Mouse (Mus musculus): ENCODE data around the gene Cdh1.
"Not testable (repeated sequence)": the region's sequence is repeated elsewhere in the genome, so short reads cannot be mapped to it uniquely, and the experiment has no call there.

Cdh1 gene

GRCm38 (mm10) chr8:106588443-106589431 is 14.4 kb upstream of the Cdh1 start:
- no peak for ATAC-seq (ENCODE audit: insufficient number of reproducible peaks, low FRiP score, low TSS enrichment)

DNA sequence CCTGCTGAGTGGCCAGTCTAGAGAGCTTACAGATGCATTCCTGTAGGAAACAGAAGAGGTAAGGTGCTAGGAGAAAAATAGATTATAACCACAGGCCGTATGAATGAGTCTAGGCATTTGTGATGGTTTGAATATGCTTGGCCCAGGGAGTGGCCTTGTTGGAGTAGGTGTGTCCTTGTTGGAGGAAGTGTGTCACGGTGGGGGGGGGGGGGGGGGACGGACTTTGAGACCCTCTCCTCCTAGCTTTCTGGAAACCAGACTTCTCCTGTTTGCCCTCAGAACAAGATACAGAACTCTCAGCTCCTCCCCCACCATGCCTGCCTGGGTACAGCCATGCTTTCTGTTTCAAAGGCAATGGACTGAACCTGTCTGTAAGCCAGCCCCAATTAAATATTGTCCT is 10.7 kb upstream of the Cdh1 start:
- ATAC-seq (ENCODE audit: insufficient number of reproducible peaks, low FRiP score, low TSS enrichment), result no peak

GRCm38 (mm10) chr8:106595623-106596022 is 7.5 kb upstream of the Cdh1 start:
- ATAC-seq (ENCODE audit: insufficient number of reproducible peaks, low FRiP score, low TSS enrichment), result not testable (repeated sequence)

DNA sequence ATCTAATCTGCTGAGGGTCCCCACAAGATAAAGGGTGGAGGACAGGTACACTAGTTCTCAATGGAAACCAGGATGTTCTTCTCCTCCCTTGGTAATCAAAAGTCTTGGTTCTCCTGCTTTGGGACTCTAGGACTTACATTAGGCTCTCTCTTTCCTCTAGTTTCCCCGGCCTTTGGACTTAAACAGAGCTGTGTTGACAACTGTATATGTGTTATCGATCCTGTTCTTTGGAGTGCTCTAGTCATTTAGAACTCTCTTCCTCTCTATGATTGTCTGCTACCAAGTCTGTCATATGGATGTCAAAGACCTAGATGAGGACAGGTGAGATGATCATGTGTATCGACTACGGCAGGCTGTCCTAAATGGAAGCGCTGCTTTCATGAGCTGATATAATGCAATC is 6.1 kb upstream of the Cdh1 start:
- no peak for ATAC-seq (ENCODE audit: insufficient number of reproducible peaks, low FRiP score, low TSS enrichment)

DNA sequence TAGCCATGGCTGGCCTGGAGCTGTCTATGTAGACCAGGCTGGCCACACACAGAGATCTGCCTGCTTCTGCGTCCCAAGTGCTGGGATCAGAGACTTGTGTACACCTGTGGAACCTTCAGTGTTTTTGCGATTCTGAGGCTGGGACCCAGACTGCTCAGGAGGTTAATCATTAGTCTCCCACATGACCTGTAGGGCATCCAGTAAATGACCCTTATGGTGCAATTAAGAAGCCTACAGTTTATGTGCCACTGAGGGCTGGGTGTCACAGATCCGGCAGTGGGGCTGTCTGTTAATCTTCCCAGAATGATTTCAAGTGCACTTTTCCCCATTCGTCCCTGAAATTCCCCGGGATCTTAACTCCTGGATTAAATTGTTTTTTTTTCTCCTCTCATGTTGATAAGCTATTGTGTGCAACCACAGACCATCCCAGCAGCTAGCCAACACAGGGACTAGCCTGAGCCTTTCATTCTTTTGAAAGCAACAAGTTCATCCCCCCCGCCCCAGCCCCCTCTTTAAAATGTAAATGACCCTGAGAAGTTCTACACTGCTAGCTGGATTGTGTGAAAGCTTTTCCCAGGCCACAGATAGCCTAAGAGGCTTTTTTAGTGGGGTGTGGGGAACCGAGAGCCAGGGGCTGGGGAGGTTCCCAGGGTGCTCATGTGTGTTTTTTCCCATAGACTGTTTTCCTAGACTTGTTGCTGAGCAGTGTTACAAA is 3.7 kb upstream of the Cdh1 start:
- no peak for ATAC-seq (ENCODE audit: insufficient number of reproducible peaks, low FRiP score, low TSS enrichment)

DNA sequence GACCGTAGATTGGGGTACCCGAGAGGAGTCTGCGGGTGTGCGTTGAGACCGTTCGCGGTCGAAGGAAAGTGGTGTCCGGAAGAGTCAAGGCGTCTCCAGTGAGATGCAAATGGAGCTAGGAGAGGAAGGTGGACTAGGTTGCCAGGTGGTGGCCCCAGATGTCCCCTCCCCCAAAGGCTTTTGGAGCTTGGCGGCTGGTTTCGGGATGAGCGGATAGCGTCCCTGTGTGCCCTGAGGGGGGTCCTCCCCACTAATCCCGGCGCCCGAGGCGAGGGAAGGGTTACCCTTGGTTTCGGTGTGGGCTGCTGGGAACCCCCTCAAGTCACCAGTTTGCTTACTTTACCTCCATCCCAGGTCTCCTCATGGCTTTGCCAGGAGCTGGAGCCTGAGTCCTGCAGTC is 782 bp downstream of the Cdh1 start:
- peak; percentile 24; the same call in 1 of the 2 replicates for ATAC-seq (ENCODE audit: insufficient number of reproducible peaks, low FRiP score, low TSS enrichment)

DNA sequence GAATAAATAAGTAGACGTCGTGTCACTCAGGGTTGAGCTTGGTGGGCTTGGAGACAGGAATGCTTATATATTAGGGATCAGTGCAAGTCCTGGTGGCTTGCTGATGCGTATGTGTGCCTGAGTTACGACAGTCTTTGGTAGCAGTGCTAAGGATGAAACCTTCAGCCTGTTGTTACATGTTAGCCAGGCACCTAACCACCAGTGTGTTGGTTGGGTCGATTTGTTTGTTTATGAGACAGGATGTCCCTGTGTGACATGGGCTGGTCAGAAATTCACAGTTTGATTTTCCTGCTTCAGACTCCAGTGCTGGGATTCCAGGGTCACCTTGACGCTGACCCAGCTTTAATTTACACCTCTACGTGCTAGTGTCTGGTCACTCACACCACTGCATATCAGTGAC is 2.5 kb downstream of the Cdh1 start:
- ATAC-seq (ENCODE audit: insufficient number of reproducible peaks, low FRiP score, low TSS enrichment), result no peak

DNA sequence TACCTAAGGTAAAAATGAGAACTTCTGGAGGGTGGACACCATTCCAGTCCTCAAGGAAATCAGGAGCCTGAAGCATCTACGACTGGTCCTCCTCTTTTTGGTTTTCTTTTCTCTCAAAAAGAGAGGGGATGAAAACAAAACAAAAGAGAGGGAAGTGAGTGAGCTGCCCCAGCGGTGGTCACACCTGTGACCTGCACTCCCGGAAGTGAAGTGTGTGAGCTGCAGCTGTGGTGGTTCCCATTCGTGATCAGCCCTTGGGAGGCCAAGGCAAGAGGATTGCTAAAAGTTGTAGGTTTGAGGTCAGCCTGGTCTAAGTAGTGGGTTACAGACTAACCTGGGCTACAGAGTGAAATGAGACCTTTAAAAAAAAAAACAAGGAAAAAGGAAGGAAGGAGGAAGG is 3.0 kb downstream of the Cdh1 start:
- no peak for ATAC-seq (ENCODE audit: insufficient number of reproducible peaks, low FRiP score, low TSS enrichment)

GRCm38 (mm10) chr8:106606601-106607145 is 3.5 kb downstream of the Cdh1 start:
- no peak for ATAC-seq (ENCODE audit: insufficient number of reproducible peaks, low FRiP score, low TSS enrichment)

DNA sequence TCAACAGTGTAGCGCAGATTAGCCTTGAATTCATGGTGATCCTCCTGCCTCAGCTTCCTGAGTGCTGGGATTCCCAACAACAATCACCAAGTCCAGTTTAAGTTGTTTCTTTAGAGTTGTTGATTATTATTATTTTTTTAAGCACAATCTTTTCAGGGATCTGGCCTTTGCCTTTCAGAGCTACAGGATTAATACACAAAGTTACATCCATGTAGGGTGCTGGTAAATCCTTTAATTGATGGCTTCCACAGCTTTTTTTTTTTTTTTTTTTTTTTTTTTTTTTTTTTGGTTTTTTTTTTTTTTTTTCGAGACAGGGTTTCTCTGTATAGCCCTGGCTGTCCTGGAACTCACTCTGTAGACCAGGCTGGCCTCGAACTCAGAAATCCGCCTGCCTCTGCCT is 4.6 kb downstream of the Cdh1 start:
- ATAC-seq (ENCODE audit: insufficient number of reproducible peaks, low FRiP score, low TSS enrichment), result not testable (repeated sequence)

DNA sequence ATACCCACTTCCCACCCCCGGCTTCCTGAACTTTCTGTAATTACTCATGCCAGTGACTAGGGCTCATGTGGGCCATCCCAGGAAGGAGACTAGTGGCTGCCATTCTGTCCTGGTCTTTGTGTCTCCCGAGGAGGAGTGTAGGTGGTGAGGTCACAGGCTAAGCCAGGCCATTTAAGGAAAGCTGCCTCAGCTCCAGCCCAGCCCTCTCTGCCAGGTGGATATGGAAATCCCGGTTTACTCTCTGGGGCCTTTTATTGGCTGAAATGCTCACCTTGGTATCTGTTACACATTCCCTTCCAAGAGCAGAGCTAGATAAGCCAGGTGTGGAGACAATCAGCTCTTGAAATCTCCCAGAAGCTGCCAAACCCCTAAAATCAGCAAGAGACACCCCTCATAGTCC is 5.3 kb downstream of the Cdh1 start:
- no peak for ATAC-seq (ENCODE audit: insufficient number of reproducible peaks, low FRiP score, low TSS enrichment)

DNA sequence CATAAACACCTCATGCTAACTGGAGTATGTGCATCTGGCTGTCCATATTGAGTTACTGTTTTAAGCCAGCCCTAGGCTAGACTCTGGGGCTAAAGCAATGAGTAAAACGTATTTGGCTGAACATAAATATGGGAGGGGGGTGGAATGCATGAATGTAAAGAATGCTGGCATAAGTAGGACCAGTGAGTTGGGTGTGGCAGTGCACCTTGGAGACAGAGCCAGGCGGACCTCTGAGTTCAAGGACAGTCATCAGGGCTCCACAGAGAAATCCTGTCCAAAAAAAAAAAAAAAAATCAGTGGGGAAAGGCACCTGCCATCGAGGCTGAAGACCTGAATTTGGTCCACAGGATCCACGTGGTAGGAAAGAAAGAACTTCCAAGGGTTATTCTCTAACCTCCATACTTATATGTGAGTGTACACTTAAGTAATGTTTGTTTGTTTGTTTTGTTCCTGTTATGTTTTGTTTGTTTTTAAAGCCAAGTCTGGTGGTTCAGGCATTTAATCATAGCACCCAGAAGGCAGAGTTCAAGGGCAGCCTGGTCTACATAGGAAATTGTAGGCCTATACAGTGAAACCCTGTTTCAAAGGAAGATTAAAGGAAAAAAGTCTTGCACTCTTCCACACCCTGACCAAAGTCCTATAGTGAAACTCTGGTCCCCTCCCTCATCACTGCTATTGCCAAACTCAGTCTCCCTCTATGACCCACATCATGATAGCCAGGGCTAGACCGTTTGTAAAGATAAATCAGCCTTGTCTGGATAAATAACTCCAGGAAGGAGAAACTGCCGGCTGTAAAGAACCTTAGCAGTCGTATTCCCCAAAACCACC is 6.1 kb downstream of the Cdh1 start:
- no peak for ATAC-seq (ENCODE audit: insufficient number of reproducible peaks, low FRiP score, low TSS enrichment)

DNA sequence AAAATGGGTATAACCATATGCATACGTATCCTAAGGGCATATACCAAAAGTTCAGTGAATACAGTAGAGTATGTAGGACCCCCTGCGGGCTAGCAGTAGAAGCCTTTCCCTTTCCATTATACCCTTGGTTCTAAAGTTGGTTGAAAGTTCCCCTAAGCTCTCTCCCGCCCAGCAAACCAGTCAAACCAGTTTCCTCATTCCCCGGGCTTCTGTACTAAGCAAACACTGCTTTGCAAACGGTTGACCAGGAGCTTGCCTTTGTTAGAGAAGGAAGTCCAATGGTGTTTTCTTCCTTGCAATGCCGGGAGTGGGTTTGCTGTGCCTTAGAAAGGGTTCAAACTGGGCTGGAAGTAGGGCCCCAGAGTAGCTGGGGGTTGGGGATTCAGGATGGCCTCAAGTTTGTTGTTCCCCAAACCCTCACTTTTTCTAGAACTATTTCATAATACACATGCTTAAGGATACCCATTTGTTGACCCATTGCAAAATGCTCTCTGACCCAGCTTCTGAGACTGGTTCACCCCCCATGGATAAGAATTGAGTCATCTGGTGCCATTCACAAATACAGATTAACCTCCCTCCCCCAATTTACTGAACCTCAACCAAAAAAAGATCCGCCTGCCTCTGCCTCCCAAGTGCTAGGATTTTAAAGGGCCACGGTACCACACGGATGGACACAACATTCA is 7.9 kb downstream of the Cdh1 start:
- no peak for ATAC-seq (ENCODE audit: insufficient number of reproducible peaks, low FRiP score, low TSS enrichment)

- no peak for ATAC-seq (ENCODE audit: insufficient number of reproducible peaks, low FRiP score, low TSS enrichment)
Observed at GRCm38 (mm10) chr8:106612047-106612446, 8.9 kb downstream of the Cdh1 start.

GRCm38 (mm10) chr8:106614704-106615103 is 11.6 kb downstream of the Cdh1 start:
- ATAC-seq (ENCODE audit: insufficient number of reproducible peaks, low FRiP score, low TSS enrichment), result no peak

DNA sequence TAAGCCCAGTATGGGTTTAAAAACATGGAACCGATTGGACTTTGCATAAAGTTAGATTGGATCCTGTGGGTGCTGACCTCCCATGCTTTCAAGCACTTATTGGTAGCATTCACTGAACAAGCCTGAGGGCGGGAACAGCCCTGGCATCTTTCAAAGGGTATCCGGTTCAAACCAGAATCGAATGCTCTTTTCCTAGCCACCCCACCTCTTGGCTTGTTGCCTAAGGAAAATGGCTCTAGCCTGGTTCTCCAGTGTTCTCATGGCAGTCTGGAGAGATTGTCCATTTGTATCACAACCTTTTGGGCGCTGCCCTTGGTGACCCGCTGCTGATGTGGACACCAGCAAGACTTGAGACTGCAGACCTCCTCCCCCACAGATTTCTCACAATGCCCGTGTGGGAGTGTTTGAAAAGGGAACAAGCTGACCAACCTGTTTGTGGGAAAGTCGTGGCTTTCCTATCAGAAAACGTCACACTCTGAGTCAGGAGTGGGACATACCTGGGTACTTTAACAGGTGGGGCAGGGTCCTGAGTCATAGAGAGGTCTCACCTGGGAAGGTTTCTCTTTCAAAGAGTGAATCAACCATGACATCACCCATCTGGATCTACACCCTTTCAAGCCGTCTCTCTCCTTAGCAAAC is 12.6 kb downstream of the Cdh1 start:
- ATAC-seq (ENCODE audit: insufficient number of reproducible peaks, low FRiP score, low TSS enrichment), result no peak

DNA sequence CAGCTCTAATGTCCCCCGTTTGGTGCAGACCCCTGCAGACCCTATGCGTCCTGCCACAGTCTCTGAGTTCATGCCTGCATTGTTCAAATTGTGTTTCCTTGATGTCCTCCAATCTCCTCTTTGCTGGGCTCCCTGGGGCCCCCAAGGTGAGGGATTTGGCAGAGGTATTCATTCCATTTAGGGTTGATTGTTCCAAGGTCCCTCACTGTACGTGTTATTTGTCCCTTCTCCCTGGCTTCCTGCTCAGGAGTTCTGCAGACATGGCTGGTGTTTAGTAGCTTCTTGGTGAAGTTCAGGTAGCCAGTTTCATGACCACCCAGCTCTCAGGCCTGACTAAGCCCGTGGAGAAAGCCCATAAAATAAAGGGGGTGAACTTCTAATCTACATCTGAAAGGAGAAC is 13.5 kb downstream of the Cdh1 start:
- no peak for ATAC-seq (ENCODE audit: insufficient number of reproducible peaks, low FRiP score, low TSS enrichment)

DNA sequence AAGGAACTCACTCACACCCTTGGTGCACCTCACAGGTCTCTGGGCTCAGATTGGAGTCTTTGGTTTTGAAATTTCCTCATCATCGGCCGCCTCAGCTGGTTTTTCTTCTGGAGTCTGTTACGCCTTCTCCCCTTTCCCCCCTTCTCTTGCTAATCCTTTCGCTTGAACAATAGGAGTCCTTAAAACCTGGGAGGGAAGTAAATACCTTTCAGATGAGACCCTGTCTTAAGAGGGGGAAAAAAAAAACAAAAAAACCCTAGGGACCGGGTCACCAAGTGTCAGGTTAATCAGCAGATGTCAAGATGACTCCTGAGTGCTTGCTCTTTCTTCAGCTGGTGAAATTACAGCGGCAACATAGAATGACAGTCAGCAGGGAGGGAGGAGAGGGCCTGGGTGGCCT is 14.0 kb downstream of the Cdh1 start:
- ATAC-seq (ENCODE audit: insufficient number of reproducible peaks, low FRiP score, low TSS enrichment), result no peak

DNA sequence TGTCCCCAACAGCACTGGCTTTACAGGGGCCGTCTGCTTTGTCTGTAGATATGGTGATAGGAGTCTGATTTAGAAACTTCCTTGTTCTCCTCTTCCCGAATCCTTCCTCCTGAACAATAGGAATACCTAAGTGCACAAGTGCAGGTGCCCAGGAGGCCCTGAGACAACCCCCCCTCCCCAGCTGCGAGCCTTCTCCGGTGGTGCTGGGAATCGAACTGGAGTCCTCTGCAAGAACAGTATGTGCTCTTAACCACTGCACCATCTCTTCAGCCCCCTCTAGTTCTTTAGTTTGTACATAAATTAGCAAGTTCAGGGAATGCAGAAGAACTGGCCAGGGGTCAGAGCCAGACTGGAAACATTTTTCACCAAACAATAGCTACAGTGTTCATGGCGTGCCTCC is 14.7 kb downstream of the Cdh1 start:
- ATAC-seq (ENCODE audit: insufficient number of reproducible peaks, low FRiP score, low TSS enrichment), result no peak
